Mouse (Mus musculus) gastrocnemius, postnatal 4 days (tissue): Measurements from ENCODE around the gene Fbxl17. TPM values are rescaled to one million over a fixed set of nuclear protein-coding genes. Genes with fewer than 3 reads are reported as not detected.
A peak's percentile ranks its signal among the peaks of the same experiment; 100 is the strongest.

Experiments
- DNase-seq, 2 experiments: peaks; one replicate each; pipeline ENCODE4 v3.0.0; 2021 to 2022; ENCODE audit warnings: low spot score in 2 of 2, mixed read lengths in 2 of 2
- total RNA-seq, 2 experiments: library from RNA; stranded (reverse); gene quantifications; 2 replicates each; pipeline ENCODE4 v1.2.3; 2021

Gene Fbxl17
- total RNA-seq, 2 experiments from 2014 or later = 31.3 to 36.7 TPM

- peak in 1 of 2 experiments; percentile 30 for DNase-seq
Observed at GRCm38 (mm10) chr17:63285265-63285939, 214.4 kb downstream of the Fbxl17 start.

- DNase-seq = no peak
Observed at GRCm38 (mm10) chr17:63284074-63284473, 215.7 kb downstream of the Fbxl17 start.

GRCm38 (mm10) chr17:63282004-63282403 lies 217.8 kb downstream of the Fbxl17 start:
- no peak for DNase-seq

GRCm38 (mm10) chr17:63280990-63281389 lies 218.8 kb downstream of the Fbxl17 start:
- no peak for DNase-seq

- DNase-seq = no peak
Observed at GRCm38 (mm10) chr17:63279144-63279543, 220.7 kb downstream of the Fbxl17 start.

- no peak for DNase-seq
Observed at GRCm38 (mm10) chr17:63273353-63273752, 226.5 kb downstream of the Fbxl17 start.

GRCm38 (mm10) chr17:63272914-63273313 lies 226.9 kb downstream of the Fbxl17 start:
- DNase-seq = no peak

GRCm38 (mm10) chr17:63271000-63271399 lies 228.8 kb downstream of the Fbxl17 start:
- DNase-seq = no peak

GRCm38 (mm10) chr17:63270513-63270912 lies 229.3 kb downstream of the Fbxl17 start:
- DNase-seq = no peak

- no peak for DNase-seq
Observed at GRCm38 (mm10) chr17:63262674-63263073, 237.1 kb downstream of the Fbxl17 start.

GRCm38 (mm10) chr17:63261508-63262141 lies 238.2 kb downstream of the Fbxl17 start:
- no peak for DNase-seq

GRCm38 (mm10) chr17:63259091-63259490 lies 240.7 kb downstream of the Fbxl17 start:
- DNase-seq = no peak

- no peak for DNase-seq
Observed at GRCm38 (mm10) chr17:63246144-63246619, 253.6 kb downstream of the Fbxl17 start.

- DNase-seq = no peak
Observed at GRCm38 (mm10) chr17:63245472-63245871, 254.3 kb downstream of the Fbxl17 start.

- DNase-seq = no peak
Observed at GRCm38 (mm10) chr17:63242761-63243160, 257.1 kb downstream of the Fbxl17 start.

- no peak for DNase-seq
Observed at GRCm38 (mm10) chr17:63240731-63241106, 259.1 kb downstream of the Fbxl17 start.

GRCm38 (mm10) chr17:63240021-63240730 lies 259.6 kb downstream of the Fbxl17 start:
- no peak for DNase-seq

GRCm38 (mm10) chr17:63236846-63237245 lies 263.0 kb downstream of the Fbxl17 start:
- no peak for DNase-seq

GRCm38 (mm10) chr17:63236221-63236620 lies 263.6 kb downstream of the Fbxl17 start:
- no peak for DNase-seq

GRCm38 (mm10) chr17:63235821-63236220 lies 264.0 kb downstream of the Fbxl17 start:
- no peak for DNase-seq

- DNase-seq = no peak
Observed at GRCm38 (mm10) chr17:63229111-63229510, 270.7 kb downstream of the Fbxl17 start.

- DNase-seq = no peak
Observed at GRCm38 (mm10) chr17:63226380-63226779, 273.4 kb downstream of the Fbxl17 start.
